Mouse (Mus musculus): ENCODE results near the gene Serpine2. TPM values are rescaled to one million over a fixed set of nuclear protein-coding genes. Genes with fewer than 3 reads are reported as not detected.

Gene Serpine2
- polyA plus RNA-seq, 1 experiment from 2014 or later = 9.4 TPM

DNA sequence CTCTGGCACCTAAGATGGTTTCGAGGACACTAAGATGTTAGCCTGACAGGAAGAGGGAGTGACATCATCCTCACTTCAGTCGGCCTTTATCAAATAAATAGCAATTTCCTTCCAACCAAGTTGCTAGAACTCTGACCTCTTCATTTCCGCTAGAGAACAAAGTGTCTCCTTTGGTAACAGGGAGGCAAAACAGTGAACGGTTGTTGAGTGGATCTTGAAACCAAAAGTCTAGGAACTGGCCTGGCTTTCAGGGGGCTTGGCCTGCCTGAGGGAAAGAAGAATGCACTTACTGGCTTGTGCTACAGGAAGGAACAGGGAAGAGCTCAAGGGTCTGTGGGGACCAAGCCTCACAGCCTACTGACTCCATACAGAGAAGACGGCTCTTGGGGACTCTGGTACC lies 109.8 kb downstream of the Serpine2 start:
- H3K27ac ChIP-seq (ENCODE audit: low read depth) = peak overlapping the region; percentile 70
- 37% methylated on average over 5 of the region's 5 CpGs for WGBS (ENCODE audit: insufficient replicate concordance)
- ATAC-seq = 0 out of 2 replicates have a peak, but pooled peaks have one; percentile 27
- H3K36me3 ChIP-seq (replicated peaks; ENCODE audit: insufficient read depth, low read length) = no peaks in the 10 kb centered on the region
- peaks cover 24% of the 10 kb centered on the region for H3K4me1 ChIP-seq (ENCODE audit: insufficient read depth)
- no peak for DNase-seq
- peak overlapping the region; percentile 32; the same call in 1 of the 2 replicates for H3K4me2 ChIP-seq (ENCODE audit: low read depth, low read length)
- no peaks in the 10 kb centered on the region for H3K9me3 ChIP-seq (ENCODE audit: low read length)
- H3K4me3 ChIP-seq (ENCODE audit: low read depth, low read length) = no peak overlapping the region
- no peaks in the 10 kb centered on the region for H3K27me3 ChIP-seq (ENCODE audit: insufficient read depth, low read length)
- H3K9ac ChIP-seq (replicated peaks) = no peak overlapping the region
- TF ChIP-seq EP300 (IDR thresholded peaks at IDR 0.05; ENCODE audit: low read depth) (no peak; the same call in 1 of the 2 replicates), CTCF (IDR thresholded peaks at IDR 0.05; ENCODE audit: low read depth) (no peak)

DNA sequence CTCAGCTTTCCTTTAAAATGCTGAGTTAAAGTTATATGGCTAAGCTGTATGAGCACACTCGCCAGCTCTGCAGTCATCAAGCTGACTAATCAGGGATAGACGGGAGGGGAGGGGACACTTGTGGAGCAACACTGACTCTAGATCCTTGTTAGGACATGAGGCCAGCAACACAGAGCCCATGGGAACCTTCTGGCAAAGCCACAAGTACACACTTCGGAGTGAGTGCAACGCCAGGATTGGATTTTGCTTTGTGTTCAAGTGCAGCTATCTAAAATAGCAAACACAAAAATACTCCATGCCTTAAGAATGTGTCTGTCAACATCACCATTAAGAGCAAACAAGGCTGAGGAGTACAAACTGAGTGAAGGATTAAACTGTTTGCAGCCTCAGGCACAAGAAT lies 114.9 kb downstream of the Serpine2 start:
- 72% methylated on average over 4 of the region's 4 CpGs for WGBS (ENCODE audit: insufficient replicate concordance)
- H3K36me3 ChIP-seq (replicated peaks; ENCODE audit: insufficient read depth, low read length) = no peaks in the 10 kb centered on the region
- peaks cover 4% of the 10 kb centered on the region for H3K4me1 ChIP-seq (ENCODE audit: insufficient read depth)
- H3K9me3 ChIP-seq (ENCODE audit: low read length) = no peaks in the 10 kb centered on the region
- H3K9ac ChIP-seq (replicated peaks) = no peak overlapping the region
- no peak overlapping the region for H3K4me3 ChIP-seq (ENCODE audit: low read depth, low read length)
- DNase-seq = no peak
- ATAC-seq = no peak
- no peak overlapping the region for H3K27ac ChIP-seq (ENCODE audit: low read depth)
- H3K4me2 ChIP-seq (ENCODE audit: low read depth, low read length) = no peak overlapping the region
- TF ChIP-seq CTCF (IDR thresholded peaks at IDR 0.05; ENCODE audit: low read depth) (no peak), EP300 (IDR thresholded peaks at IDR 0.05; ENCODE audit: low read depth) (no peak)
- no peaks in the 10 kb centered on the region for H3K27me3 ChIP-seq (ENCODE audit: insufficient read depth, low read length)

Other genes starting within 250 kb of the Serpine2 start
- gene Ap1s3, start 189.2 kb downstream of the Serpine2 start, polyA plus RNA-seq (2015; fragmentation: Nextera tagmentation; extraction: Ambion mirVana) = 0.24 and 0.27 TPM in 2 replicates
- gene Mrpl44, start 85.2 kb downstream of the Serpine2 start, polyA plus RNA-seq (2015; fragmentation: Nextera tagmentation; extraction: Ambion mirVana) = 22.2 and 22.7 TPM in 2 replicates
- gene Wdfy1, start 85.0 kb downstream of the Serpine2 start, polyA plus RNA-seq (2015; fragmentation: Nextera tagmentation; extraction: Ambion mirVana) = 15.7 and 17.2 TPM in 2 replicates